Mouse (Mus musculus) liver, adult (tissue): ENCODE measurements around the gene Tbc1d22a.

Source experiments
- GATA4 ChIP-seq: IDR thresholded peaks from 2 replicates; pipeline ENCODE4 v1.6.1; 2014; ENCODE audit warnings: mild to moderate bottlenecking, low read length; ENCODE audit not compliant: insufficient replicate concordance

Gene Tbc1d22a

DNA sequence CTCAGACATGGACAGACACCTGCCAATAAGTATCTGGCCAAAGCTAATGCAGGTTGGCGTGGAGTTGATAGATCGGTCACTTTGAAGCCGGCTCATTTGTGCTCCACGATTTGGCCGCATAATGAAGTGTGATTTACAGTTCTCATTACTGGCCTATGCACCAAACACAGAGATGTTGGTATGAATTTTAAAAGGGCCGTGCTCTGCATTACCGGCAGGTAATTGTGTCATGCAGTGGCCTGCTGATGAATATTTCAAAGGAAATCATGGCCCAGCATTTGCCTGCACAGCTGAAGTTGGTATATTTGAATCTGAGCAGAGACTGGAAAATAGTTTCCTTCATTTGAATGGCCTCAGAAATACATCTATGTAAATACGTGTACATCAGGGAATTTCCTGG, 219.1 kb downstream of the Tbc1d22a start:
- no peak for TF ChIP-seq GATA4

DNA sequence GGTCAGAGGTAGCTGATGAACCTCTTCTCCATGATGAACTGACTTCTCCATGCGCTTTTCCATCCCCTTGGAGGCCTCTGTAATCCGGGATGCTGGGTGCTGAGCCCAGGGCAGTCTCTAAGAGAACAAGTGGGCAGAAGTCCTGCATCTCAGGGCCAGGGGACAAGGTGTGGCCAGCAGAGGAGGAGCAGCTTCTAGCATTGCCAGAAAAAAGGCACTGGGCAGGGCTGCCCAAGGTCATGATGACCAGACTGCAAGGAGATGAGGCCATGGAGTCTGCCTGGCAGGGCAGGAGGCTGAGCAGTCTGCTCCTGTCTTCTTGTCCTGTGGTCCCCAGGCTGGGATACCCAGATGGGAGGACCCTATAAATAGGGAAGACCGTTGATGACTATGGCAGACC, 220.0 kb downstream of the Tbc1d22a start:
- TF ChIP-seq GATA4: no peak

DNA sequence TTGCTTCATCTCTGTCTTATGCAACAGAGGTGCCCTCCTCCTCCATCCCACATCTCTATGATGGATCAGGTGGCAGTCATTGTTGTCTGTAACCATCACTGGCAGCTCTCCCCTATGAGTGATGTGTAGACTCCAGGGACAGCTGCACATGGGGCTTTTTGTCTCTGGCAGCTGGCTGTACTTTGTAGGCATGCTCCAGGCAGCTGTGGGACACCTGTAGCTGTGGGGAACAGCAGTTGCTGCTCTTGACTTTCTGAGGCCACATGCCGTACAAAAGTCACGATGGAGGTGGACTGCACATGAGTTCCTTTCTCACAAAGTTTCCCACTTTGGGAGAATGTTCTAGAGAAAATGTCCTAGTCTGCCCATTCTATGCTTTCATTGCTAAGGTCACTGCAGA, 223.1 kb downstream of the Tbc1d22a start:
- no peak for TF ChIP-seq GATA4

DNA sequence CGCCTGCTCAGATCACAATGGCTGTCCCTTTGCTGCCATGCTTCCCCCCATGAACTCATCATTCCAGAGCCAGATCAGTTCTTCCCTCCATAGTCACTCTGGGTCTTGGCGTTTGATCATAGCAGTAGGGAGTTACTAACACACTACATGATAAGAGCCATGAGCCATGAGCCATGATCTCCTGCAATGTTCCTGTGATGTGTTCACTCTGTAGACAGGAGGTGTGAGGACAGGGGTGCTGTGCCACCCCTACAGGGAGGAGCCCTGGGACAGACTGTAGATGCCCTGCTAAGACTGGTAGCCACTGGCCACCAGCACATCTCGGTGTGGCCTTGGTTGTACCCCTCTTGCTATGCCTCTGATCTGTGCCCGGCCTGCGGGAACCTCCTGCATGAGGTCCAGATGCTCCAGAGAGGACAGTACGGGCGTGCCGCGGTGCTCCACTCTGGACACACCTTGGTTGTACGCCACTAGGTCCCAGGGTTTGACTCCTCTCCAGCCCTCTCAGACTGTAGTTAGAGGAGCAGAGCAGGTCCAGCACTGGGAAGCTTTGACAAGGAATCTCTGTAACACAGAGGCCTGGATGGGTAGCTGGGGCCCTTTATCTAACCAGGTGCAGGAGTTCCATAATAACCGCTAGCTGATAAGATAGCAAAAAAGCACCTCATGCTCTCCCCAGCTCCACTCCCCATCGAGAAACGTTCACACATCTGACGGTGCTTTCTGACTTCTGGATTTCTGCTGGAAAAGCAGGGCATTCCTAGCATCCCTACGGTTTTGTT, 224.9 kb downstream of the Tbc1d22a start:
- no peak for TF ChIP-seq GATA4

DNA sequence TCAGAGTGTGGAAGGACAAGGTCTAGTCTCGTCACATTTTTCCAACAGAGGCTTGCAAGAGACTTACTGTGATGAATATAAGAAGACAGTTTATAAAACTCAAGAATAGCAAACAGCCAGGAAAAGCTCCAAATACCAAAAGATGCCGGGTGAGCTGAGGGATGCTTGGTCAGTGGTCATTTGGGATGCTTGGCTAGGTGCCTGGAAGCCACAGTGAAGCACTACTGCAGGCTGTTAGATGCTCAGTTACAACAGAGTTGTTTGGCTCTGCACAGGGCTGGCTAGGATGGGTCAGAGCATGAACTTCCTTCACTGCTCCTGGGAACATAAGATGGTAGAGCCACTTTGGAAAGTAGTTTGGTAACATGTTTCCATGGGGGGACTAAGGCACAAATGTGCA, 230.0 kb downstream of the Tbc1d22a start:
- TF ChIP-seq GATA4: no peak

DNA sequence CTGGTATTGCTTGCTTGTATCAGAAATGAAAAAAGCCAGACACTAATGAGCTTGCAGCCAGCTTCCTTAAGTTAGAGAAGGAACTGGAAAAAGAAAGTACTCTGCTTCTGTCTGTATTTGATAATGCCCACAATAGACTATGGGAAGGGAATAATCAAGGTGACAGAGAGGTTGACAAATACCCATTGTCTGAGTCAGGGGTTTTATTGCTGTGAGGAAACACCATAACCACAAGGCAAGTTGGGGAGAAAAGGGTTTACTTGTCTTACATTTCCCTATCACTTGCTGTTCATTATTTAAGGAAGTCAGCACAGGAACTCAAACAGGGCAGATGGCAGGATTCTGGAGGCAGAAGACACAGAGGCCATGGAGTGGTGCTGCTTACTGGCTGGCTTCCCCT, 231.8 kb downstream of the Tbc1d22a start:
- no peak for TF ChIP-seq GATA4

DNA sequence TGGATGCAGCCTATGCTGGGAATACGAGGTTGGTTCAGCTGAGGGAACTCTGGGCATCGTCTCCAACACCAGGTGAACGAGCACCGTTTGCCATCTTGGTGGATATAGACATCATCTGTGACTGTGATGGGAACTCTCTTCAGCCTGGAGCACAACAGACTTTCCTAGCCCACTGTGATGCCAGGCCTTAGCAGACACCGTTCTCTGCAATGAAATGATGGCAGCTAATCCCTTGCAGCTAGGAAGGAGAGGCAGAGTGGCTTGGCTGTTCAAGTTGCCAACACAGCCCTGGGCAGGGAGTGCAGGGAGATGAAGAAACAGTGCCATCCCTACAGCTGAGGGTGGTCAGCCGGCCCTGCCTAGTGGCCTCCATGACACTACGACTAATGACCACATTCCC, 233.0 kb downstream of the Tbc1d22a start:
- TF ChIP-seq GATA4: no peak

DNA sequence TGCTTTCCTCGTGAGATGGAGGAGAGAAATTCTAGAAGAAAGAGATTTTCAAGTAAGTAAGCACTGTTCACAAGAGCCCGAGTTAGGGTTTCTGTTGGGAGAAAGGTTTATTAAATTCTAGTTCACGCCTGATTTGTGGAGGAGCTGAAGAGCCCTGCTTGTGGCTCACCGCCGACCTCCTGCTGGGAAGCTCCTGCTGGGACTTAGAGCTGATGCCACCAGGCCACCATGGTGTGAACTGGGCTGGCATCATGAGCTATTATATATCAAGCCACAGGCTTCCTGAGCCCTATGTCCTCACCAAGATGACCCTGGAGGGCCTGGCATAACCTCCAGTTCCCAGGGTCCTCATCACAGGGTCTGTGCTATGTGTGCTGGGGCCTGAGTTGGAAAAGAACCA, 235.0 kb downstream of the Tbc1d22a start:
- TF ChIP-seq GATA4: no peak

DNA sequence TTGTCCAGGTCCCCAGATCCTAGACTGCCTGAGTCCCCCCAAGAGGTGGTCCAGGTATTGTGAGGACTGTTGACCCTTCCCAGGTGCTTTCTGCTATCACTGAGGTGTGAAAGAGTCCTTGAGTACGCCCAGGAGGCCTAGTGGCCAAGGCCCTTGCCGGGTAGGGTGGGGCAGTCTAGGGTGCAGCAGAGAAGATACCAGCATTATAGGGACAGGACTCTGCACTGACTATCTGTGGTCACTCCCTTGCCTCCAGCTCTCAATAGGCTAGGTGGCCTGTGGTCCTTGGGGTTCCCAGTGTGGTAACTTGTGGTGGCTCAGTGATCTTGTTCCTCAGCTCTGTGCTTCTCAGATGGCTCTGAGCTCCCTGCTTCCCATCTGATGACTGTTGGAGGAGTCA, 235.5 kb downstream of the Tbc1d22a start:
- no peak for TF ChIP-seq GATA4

DNA sequence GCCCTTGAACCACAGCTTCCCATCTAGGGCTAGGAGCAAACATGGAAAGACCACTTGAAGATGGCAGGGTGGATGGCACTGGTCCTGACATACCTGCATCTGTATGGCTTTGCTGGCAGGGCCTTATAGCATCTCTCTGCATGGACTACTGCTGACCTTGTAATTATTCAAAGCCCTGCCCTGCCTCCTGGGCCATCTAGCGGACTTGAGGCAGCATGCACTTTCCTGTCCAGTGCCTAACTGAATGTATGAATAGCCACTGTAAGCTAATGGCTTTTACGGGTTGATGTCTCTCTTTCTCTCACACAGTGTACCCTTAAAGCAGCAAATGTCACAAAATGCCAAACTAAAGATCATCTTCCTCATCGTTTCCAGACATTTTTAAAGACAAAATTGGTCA, 245.2 kb downstream of the Tbc1d22a start:
- no peak for TF ChIP-seq GATA4

DNA sequence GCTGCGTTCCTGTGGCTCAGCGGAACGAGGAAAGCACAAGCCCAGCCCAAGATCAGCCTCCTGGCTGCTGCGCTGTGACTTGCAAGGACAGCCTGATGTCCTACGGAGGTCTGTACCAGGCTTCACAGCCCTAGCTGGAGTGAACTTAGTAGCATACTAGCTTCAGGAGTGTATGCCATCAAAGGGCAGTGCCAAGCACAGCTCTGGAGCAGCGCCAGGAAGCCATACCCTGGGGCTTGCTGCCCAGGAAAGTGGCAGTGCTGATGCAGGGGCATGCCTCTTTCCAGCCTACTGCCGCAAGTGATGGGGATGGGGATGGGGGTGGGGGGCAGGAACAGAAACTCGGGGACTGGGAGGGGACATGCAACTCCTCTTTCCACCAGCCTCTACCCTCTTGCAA, 248.4 kb downstream of the Tbc1d22a start:
- no peak for TF ChIP-seq GATA4

DNA sequence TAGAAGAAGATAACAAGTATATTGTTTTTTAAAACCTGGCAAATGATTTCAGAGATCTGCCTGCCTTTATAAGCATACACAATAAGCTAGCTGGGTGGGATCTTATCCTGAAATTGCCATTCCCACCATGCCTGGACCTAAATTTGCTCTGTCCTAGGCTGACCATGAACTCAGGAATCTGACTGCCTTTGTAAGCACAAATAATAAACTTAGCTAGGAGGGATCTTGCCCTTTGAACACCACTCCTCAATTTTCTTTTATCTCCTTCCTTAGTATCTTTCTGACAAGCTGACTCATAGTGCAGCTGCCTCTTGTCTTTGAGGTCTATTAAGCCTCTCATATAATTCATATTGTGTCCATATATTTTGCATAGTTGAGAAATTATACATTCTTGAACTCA, 253.8 kb downstream of the Tbc1d22a start:
- TF ChIP-seq GATA4: no peak

DNA sequence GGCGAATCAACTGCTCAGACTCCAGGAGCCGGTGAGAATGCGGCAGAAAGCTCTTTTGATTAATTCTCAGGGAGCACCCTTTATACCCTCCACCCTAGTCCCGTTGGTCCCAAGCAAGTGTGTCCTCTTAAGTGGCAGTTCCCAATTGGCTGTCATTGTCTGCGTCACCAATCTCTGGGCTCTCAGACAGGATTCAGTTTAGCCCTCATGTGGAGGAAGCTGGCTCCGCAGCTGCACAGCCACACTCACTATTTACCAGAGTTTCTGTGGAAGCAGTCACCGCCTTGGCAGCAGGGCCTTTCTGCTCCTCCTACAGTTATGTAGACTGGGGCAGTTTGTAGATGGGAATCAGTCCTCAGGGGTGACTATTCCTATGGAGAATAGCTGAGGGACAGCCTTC, 256.9 kb downstream of the Tbc1d22a start:
- TF ChIP-seq GATA4: no peak

DNA sequence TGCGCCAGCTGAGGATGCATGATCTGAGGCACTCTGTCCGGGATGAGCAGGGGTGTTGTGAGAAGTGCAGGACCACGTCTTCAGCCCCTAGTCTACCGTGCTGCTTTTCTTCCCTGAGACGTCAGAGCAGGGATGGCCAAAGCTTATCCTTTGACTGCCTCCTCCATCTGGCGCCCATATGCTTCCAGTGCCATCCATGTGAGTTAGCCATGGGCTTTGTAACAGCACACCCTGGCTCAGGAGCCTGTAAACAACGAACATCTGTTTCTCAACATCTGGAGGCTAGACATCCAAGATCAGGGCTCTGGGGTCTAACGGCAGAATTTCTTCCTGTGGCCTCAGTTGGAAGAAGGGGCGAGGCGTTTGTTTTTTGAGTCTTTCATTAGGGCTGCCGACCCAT, 259.2 kb downstream of the Tbc1d22a start:
- no peak for TF ChIP-seq GATA4

DNA sequence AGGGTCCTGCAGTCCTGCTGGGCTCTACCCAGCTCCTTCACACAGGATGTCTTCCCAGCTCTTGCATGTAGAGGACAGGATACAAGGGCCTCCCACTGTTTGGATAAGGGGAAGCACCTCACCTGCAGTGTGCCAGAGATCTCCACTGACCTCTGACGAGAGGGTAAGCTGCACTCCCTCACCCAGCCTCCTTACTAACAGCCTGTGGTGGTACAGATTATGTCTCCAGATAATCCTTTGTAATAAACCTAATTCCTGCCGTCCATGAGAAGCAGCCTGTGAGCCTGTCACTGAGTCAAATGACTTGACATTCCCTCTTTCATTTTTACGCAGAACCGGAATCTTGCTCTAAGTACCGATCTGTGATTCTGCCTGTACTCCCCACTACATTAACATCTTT, 260.7 kb downstream of the Tbc1d22a start:
- no peak for TF ChIP-seq GATA4

DNA sequence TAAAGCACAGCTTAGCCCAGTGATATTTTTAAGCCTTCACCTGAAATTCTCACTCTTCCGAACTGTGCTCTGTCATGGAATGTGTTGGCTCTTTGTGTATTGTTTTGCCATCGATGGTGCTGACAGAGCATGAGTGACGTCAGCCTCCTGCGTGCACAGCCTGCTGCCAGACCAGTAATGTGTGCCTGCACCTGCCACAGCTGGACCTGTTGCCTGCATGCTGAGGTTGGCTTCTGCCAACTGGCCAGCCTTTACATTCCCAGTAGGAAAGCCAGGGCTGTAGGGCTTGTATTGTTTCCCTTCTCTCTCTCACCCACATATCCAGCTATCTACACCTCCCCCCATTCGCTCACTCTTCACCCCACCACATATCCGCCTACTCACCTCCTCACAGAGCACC, 262.2 kb downstream of the Tbc1d22a start:
- no peak for TF ChIP-seq GATA4

DNA sequence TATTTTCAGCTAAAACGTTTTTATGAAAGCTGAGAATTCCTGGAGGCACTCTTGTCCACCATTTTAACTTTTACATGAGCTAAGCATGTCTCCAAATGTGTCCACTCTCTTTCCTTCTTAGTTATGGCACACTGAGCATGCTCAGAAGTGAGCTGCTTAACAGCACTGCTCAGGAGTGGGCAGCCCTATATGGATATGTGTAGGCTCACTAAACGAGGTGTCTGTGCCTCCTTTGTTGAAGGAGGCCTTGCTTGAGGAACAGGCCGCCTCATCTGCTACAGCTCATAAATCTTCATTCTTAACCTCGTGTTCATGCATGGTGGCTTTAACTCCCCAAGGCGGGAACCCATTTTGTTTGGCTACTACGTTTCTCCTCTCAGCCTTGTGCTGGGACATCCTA, 262.8 kb downstream of the Tbc1d22a start:
- no peak for TF ChIP-seq GATA4
